Mouse (Mus musculus) hindbrain, embryonic 16.5 days (tissue): ENCODE data around the gene Tubgcp2. TPM values are rescaled to one million over a fixed set of nuclear protein-coding genes. Genes with fewer than 3 reads are reported as not detected.

Experiments used
- ATAC-seq: fragments of 200-750 bp; cut with Nextera tagmentation; 2 replicates; pipeline ENCODE4 v1.8.0; 2017; ENCODE audit warnings: moderate TSS enrichment, moderate library complexity
- H3K27ac ChIP-seq: fragments of 300-500 bp; sonication (generic); 2 replicates; pipeline ENCODE4 v1.5.1; 2014; ENCODE audit warnings: low read depth, mild to moderate bottlenecking, control low read depth, low read length, moderate library complexity
- H3K27me3 ChIP-seq: fragments of 300-500 bp; sonication (generic); replicated peaks from 2 replicates; pipeline ENCODE4 v1.6.1; 2014; ENCODE audit warnings: low read length; ENCODE audit not compliant: control insufficient read depth, insufficient read depth
- H3K36me3 ChIP-seq: fragments of 300-500 bp; sonication (generic); 2 replicates; pipeline ENCODE4 v1.6.1; 2014; ENCODE audit warnings: mild to moderate bottlenecking, low read length, moderate library complexity, mixed read lengths; ENCODE audit not compliant: control insufficient read depth, insufficient read depth
- H3K4me1 ChIP-seq: fragments of 300-500 bp; sonication (generic); 2 replicates; pipeline ENCODE4 v1.6.1; 2014; ENCODE audit warnings: low read depth, low read length; ENCODE audit not compliant: control insufficient read depth, insufficient read depth
- H3K4me2 ChIP-seq: fragments of 300-500 bp; sonication (generic); 2 replicates; pipeline ENCODE4 v1.6.1; 2014; ENCODE audit warnings: mild to moderate bottlenecking, low read length, control low read depth, moderate library complexity
- H3K4me3 ChIP-seq: fragments of 300-500 bp; sonication (generic); 2 replicates; pipeline ENCODE4 v1.5.1; 2014; ENCODE audit warnings: mild to moderate bottlenecking, low read length, control low read depth, moderate library complexity
- H3K9ac ChIP-seq: fragments of 300-500 bp; sonication (generic); 2 replicates; pipeline ENCODE4 v1.6.1; 2014; ENCODE audit warnings: low read depth, mild to moderate bottlenecking, control low read depth, low read length, moderate library complexity
- H3K9me3 ChIP-seq: fragments of 300-500 bp; sonication (generic); 2 replicates; pipeline ENCODE4 v1.6.1; 2014; ENCODE audit warnings: mild to moderate bottlenecking, low read length, moderate library complexity; ENCODE audit not compliant: control insufficient read depth
- WGBS: fragments of 180-500 bp; shearing (Covaris S2); extraction: QIAGEN DNeasy Blood & Tissue Kit; methylation state at CpG from one replicate; pipeline ENCODE4 v1.1.7; 2014; 5-methylcytosine and 5-hydroxymethylcytosine counted together
- polyA plus RNA-seq: library from polyadenylated mRNA; unstranded; fragments of >200 nt; fragmentation: Nextera tagmentation; extraction: Ambion mirVana; gene quantifications from 2 replicates; pipeline ENCODE4 v1.2.1, GENCODE M21; 2015

Tubgcp2 gene
- polyA plus RNA-seq, 1 experiment from 2014 or later = 57.2 TPM

DNA sequence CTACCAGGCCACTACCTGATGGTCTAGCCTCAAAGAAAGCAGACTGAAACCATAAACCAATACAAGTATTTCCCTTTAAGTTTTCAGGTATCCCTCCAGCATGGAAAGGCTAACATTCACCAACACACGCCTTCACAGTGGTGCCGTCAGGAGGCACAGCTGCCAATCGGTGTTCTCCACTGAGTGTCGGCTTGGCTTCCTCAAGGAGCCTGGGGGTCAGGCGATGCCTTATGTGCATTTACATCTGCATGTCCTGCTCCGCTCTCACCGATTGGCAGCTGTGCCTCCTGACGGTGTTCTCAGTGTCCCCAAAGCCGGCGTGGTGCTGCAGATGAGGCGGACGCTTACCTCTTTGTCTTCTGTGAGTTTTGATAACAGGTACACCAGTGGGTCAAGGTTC, 4.7 kb downstream of the Tubgcp2 start:
- no peak overlapping the region for H3K4me2 ChIP-seq
- H3K9ac ChIP-seq = no peak overlapping the region
- no peak for ATAC-seq
- H3K4me3 ChIP-seq = no peak overlapping the region
- H3K27ac ChIP-seq = no peak overlapping the region
- WGBS = 93% methylated on average over 12 of the region's 12 CpGs
- H3K27me3 ChIP-seq = no peaks in the 10 kb centered on the region
- peaks cover 39% of the 10 kb centered on the region for H3K36me3 ChIP-seq
- H3K9me3 ChIP-seq = no peaks in the 10 kb centered on the region
- peaks cover 11% of the 10 kb centered on the region for H3K4me1 ChIP-seq

DNA sequence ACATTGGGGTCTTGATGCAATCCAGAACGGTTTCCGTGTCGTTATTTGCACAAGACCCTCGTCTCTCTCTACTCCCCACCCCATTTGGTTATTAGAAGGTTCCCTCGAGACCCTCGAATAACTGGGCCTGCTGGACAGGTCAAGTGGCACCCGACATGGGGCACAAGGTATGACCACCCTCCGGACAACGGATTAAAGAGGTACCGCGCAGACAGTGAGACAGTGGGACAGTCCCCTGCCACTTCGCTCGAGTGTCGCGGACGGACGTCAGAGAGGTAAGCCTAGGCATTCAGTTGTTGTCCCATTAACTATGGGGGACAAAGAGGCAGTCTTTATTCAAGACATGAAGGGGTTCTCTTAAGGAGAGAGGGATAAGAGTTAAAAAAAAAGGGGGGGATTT, 25.1 kb downstream of the Tubgcp2 start:
- 97% methylated on average over 17 of the region's 17 CpGs for WGBS
- Histone ChIP-seq H3K9me3 (0 out of 2 replicates have a peak, but pooled peaks cover 2% of the 10 kb centered on the region), H3K27ac (no peak overlapping the region), H3K4me2 (no peak overlapping the region), H3K4me3 (no peak overlapping the region), H3K27me3 (no peaks in the 10 kb centered on the region), H3K36me3 (peaks cover 7% of the 10 kb centered on the region), H3K9ac (no peak overlapping the region), H3K4me1 (no peaks in the 10 kb centered on the region)
- ATAC-seq = no peak

DNA sequence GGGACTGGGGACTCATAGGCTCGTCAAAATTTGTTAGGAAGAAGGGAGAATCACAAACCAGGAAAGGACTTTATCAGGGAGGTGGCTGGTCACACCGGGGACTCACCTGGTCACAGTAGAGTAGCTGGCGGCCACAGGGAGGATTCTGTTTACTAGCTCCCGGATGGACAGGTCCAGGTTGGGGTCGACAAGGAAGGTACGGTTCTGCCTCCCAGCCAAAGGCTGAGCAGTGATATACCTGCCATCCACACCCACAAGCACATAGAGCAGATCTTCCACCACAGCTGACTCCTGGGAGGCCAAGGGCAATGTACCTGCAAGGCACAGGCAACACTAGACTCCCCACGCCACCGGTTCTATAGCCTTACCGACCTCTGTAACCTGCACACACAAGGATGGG, 28.7 kb downstream of the Tubgcp2 start:
- H3K27ac ChIP-seq = no peak overlapping the region
- peaks cover 26% of the 10 kb centered on the region for H3K36me3 ChIP-seq
- WGBS = 95% methylated on average over 9 of the region's 9 CpGs
- no peak overlapping the region for H3K4me2 ChIP-seq
- H3K9me3 ChIP-seq = no peaks in the 10 kb centered on the region
- H3K27me3 ChIP-seq = no peaks in the 10 kb centered on the region
- H3K9ac ChIP-seq = no peak overlapping the region
- H3K4me1 ChIP-seq = no peaks in the 10 kb centered on the region
- H3K4me3 ChIP-seq = no peak overlapping the region
- no peak for ATAC-seq

DNA sequence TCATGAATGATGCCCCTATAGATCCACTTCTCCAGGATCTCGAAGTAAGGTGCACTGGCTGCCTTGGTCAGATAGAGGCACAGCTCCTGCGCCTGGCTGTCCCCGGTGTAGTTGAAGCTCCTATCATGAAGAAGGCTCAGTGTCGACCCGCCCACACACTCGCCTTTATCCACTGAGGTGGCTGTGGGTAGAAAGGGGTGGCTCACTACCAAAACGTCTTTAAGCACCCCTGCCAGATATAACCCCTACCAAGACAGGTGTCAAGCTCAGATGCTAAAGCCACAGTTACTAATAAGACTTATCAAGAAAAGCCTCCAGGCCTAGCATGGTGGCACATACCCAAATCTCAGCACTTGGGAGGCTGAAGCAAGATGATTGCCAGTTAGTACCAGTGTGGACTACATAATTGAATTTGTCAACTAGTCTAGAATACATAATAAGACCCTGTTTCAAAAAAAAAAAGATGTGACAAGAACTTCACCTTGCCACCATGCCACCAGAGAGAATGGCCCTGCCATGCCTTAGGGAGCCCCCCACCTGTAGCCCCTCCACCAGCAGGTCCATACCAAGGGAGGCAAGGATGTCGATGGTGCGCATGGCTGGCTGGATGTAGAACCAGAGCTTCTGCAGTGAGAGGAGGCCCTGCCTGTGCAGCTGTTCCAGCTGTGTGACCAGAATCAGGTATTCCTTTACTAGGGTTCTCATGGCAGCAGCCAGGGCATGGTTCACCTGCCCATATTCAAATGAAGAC, 29.4 kb downstream of the Tubgcp2 start:
- Histone ChIP-seq H3K9me3 (no peaks in the 10 kb centered on the region), H3K36me3 (peaks cover 26% of the 10 kb centered on the region), H3K27ac (no peak overlapping the region), H3K4me2 (no peak overlapping the region), H3K9ac (no peak overlapping the region), H3K4me3 (no peak overlapping the region), H3K27me3 (no peaks in the 10 kb centered on the region), H3K4me1 (no peaks in the 10 kb centered on the region)
- ATAC-seq = no peak
- WGBS = 93% methylated on average over 9 of the region's 9 CpGs

DNA sequence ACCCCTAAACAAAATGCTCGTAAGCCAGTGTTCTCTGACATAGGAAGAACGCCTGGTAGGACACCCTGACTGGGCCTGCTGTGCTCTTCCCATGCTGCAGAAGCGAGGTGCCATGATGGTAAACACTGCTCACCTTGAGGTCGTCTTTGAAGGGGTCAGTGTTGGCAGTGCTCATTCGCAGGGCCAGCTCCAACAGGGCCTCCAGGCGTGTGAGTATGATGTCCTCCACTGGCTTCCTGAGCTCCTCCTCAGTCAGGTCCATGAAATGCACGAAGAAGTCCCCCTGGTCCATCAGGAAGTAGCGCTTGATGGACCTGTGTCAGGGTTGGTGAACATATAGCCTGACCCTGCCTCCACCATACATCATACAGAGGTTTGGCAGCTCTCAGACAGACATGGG, 31.8 kb downstream of the Tubgcp2 start:
- Histone ChIP-seq H3K9me3 (no peaks in the 10 kb centered on the region), H3K4me3 (no peak overlapping the region), H3K27ac (no peak overlapping the region), H3K4me2 (no peak overlapping the region), H3K4me1 (no peaks in the 10 kb centered on the region), H3K27me3 (no peaks in the 10 kb centered on the region), H3K9ac (no peak overlapping the region), H3K36me3 (peaks cover 37% of the 10 kb centered on the region)
- no peak for ATAC-seq
- WGBS = 90% methylated on average over 8 of the region's 8 CpGs

DNA sequence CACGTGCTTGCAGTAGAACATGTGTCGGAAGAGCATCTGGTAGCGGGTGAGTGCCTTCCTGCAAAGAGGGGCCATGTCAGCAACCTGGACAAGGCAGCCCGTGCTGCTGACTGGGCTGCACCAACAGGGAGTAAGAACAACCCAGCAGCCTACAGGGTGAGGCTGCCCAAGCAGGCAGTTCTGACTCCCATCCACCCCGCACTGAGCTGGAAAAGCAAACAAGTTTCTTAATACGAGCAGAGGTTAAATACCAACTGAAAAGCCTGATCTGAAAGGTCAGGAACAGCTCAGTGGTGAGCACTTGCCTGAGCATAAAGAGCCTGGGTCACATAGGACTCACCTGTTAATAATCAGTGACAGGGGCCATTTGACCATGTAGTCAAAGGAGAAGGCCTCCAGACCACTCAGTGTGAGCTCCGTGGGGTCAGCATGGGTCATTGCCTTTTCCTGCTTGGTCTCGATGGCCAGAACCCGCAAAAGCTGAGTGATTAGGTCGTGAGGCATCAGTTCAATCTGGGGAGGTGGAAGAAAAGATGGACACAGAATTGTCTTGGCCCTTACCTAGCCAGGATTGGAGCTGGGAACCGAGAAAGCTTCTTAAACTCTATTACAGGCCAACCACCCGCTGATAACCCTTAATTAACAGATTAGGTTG, 35.3 kb downstream of the Tubgcp2 start:
- Histone ChIP-seq H3K9me3 (no peaks in the 10 kb centered on the region), H3K9ac (no peak overlapping the region), H3K27me3 (no peaks in the 10 kb centered on the region), H3K4me3 (no peak overlapping the region), H3K27ac (no peak overlapping the region), H3K4me2 (no peak overlapping the region), H3K4me1 (no peaks in the 10 kb centered on the region), H3K36me3 (peaks cover 54% of the 10 kb centered on the region)
- WGBS = 64% methylated on average over 12 of the region's 12 CpGs
- no peak for ATAC-seq

DNA sequence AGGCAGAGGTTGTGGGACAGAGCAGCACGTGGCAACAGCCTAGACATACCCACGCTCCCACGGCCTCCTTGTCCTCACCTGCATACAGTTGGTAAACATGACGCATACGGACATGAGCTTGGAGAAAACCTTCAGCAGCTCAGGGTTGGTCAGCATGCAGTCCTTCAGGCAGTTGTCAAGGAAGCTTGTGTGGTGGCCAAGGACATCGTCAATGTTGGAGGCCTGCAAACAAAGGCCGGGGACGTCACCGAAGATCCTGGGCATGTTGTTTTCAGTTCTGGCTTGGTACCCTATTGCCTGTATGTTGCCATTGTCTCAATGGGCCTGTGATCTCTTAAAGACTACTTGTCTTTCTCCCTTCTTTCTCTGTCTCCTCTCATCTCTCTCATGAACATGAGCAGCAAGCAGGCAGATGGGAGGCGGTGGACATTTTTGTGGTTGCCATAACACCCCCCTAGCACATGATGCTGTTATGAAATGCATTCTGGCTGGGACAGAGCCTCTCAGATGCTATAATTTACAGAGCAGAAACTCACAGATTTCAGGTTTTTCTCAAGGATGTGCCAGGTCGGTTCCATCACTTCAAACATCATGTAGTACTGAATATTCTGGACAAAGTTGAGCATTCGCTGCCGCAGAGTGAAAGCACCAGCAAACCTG, 37.6 kb downstream of the Tubgcp2 start:
- ATAC-seq = no peak
- Histone ChIP-seq H3K4me2 (no peak overlapping the region), H3K4me1 (no peaks in the 10 kb centered on the region), H3K9ac (no peak overlapping the region), H3K4me3 (no peak overlapping the region), H3K9me3 (no peaks in the 10 kb centered on the region), H3K36me3 (peaks cover 40% of the 10 kb centered on the region), H3K27me3 (no peaks in the 10 kb centered on the region), H3K27ac (no peak overlapping the region)
- WGBS = 91% methylated on average over 13 of the region's 13 CpGs

DNA sequence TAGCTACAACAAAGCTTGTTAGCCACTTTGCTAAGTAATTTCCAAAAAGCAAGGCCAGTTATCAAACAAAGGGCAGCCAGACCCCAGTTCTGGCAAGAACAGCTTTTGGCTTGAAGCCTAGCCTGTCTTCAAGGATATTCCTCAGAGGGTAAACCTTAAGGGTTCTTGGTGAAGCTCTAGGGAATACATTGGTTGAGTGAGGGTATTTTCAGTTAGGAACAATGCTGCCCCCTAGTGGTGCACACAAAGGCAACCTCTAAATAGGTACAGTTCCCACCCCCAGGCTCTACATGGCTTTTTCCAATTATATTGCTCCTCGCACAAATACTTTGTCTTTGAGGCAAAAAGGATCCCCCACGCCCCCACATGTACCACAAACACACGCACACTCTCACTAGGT, 41.8 kb downstream of the Tubgcp2 start:
- Histone ChIP-seq H3K27me3 (no peaks in the 10 kb centered on the region), H3K4me3 (no peak overlapping the region), H3K4me2 (no peak overlapping the region), H3K27ac (no peak overlapping the region), H3K4me1 (no peaks in the 10 kb centered on the region), H3K9ac (no peak overlapping the region), H3K36me3 (peaks cover 29% of the 10 kb centered on the region), H3K9me3 (no peaks in the 10 kb centered on the region)
- no peak for ATAC-seq
- WGBS = 25% methylated on average over 3 of the region's 3 CpGs

DNA sequence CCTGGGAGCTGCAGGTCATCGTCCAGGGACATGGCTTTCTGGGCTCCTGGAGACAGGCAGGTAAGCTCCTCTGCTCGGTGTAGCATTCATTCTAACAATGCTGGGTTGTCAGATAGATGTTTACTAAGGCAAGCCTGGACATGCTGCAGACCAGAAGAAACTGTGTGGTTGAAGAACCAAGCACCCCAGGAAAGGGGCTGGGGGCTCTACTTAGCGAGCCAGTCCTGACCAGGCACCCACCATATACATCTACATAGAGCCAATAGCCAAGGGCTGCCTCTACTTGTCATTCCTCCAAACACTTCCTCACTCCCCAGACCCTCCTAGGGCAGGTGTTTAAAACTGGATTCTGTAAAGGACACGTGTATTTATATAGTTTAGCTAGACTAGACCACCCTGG, 42.3 kb downstream of the Tubgcp2 start:
- Histone ChIP-seq H3K36me3 (peaks cover 28% of the 10 kb centered on the region), H3K27me3 (no peaks in the 10 kb centered on the region), H3K4me2 (no peak overlapping the region), H3K4me3 (no peak overlapping the region), H3K4me1 (no peaks in the 10 kb centered on the region), H3K9me3 (no peaks in the 10 kb centered on the region), H3K27ac (no peak overlapping the region), H3K9ac (no peak overlapping the region)
- ATAC-seq = no peak
- WGBS = 78% methylated on average over 4 of the region's 4 CpGs
